Mouse (Mus musculus) embryonic facial prominence, embryonic 11.5 days (tissue): ENCODE measurements at regions not wholly inside any gene's neighbourhood (a gene's known extent, or its start where the extent isn't known, plus 50 kb on each side); places are given as distances from the start of the nearest gene placed in this dataset.
A peak's percentile ranks its signal among the peaks of the same experiment; 100 is the strongest.

Experiments used
- ATAC-seq: fragments of 200-750 bp; cut with Nextera tagmentation; replicated peaks from 2 replicates; pipeline ENCODE4 v1.8.0; 2017; ENCODE audit warnings: low read depth; ENCODE audit not compliant: insufficient number of reproducible peaks, low FRiP score, low TSS enrichment
- DNase-seq: peaks from one replicate; pipeline ENCODE4 v3.0.0-alpha.2; 2015; ENCODE audit warnings: low spot score
- H3K27ac ChIP-seq: fragments of 300-500 bp; sonication (generic); replicated peaks from 2 replicates; pipeline ENCODE4 v1.5.1; 2014; ENCODE audit warnings: mild to moderate bottlenecking, low read depth, low read length, control low read depth
- H3K27me3 ChIP-seq: fragments of 300-500 bp; sonication (generic); 2 replicates; pipeline ENCODE4 v1.6.1; 2014; ENCODE audit warnings: mild to moderate bottlenecking, low read length, moderate library complexity, mixed read lengths; ENCODE audit not compliant: control insufficient read depth, insufficient read depth
- H3K36me3 ChIP-seq: fragments of 300-500 bp; sonication (generic); replicated peaks from 2 replicates; pipeline ENCODE4 v1.6.1; 2014; ENCODE audit warnings: low read depth, mild to moderate bottlenecking, low read length, moderate library complexity, mixed read lengths; ENCODE audit not compliant: control insufficient read depth, insufficient read depth
- H3K4me1 ChIP-seq: fragments of 300-500 bp; sonication (generic); 2 replicates; pipeline ENCODE4 v1.6.1; 2014; ENCODE audit warnings: low read length, mixed read lengths; ENCODE audit not compliant: control insufficient read depth, insufficient read depth
- H3K4me2 ChIP-seq: fragments of 300-500 bp; sonication (generic); 2 replicates; pipeline ENCODE4 v1.6.1; 2014; ENCODE audit warnings: low read depth, mild to moderate bottlenecking, control low read depth, low read length, moderate library complexity
- H3K4me3 ChIP-seq: fragments of 300-500 bp; sonication (generic); 2 replicates; pipeline ENCODE4 v1.5.1; 2014; ENCODE audit warnings: low read depth, low read length, control low read depth
- H3K9ac ChIP-seq: fragments of 300-500 bp; sonication (generic); replicated peaks from 2 replicates; pipeline ENCODE4 v1.6.1; 2014; ENCODE audit warnings: mild to moderate bottlenecking, control low read depth, low read length
- H3K9me3 ChIP-seq: fragments of 300-500 bp; sonication (generic); replicated peaks from 2 replicates; pipeline ENCODE4 v1.6.1; 2016; ENCODE audit warnings: mild to moderate bottlenecking, low read length, inconsistent platforms, mixed read lengths; ENCODE audit not compliant: control insufficient read depth
- WGBS: fragments of 180-500 bp; shearing (Covaris S2); extraction: QIAGEN DNeasy Blood & Tissue Kit; methylation state at CpG from one replicate; pipeline ENCODE4 v1.1.7; 2014; 5-methylcytosine and 5-hydroxymethylcytosine counted together

GRCm38 (mm10) chr8:41588157-41588556 lies 171.3 kb upstream of the Frg1 start:
- H3K27ac ChIP-seq = no peak overlapping the region
- no peaks in the 10 kb centered on the region for H3K27me3 ChIP-seq
- H3K4me2 ChIP-seq = no peak overlapping the region
- no peak overlapping the region for H3K9ac ChIP-seq
- no peaks in the 10 kb centered on the region for H3K36me3 ChIP-seq
- 35% methylated on average over 2 of the region's 2 CpGs for WGBS
- H3K9me3 ChIP-seq = no peaks in the 10 kb centered on the region
- ATAC-seq (no peak), DNase-seq (no peak)
- H3K4me3 ChIP-seq = no peak overlapping the region
- no peaks in the 10 kb centered on the region for H3K4me1 ChIP-seq

DNA sequence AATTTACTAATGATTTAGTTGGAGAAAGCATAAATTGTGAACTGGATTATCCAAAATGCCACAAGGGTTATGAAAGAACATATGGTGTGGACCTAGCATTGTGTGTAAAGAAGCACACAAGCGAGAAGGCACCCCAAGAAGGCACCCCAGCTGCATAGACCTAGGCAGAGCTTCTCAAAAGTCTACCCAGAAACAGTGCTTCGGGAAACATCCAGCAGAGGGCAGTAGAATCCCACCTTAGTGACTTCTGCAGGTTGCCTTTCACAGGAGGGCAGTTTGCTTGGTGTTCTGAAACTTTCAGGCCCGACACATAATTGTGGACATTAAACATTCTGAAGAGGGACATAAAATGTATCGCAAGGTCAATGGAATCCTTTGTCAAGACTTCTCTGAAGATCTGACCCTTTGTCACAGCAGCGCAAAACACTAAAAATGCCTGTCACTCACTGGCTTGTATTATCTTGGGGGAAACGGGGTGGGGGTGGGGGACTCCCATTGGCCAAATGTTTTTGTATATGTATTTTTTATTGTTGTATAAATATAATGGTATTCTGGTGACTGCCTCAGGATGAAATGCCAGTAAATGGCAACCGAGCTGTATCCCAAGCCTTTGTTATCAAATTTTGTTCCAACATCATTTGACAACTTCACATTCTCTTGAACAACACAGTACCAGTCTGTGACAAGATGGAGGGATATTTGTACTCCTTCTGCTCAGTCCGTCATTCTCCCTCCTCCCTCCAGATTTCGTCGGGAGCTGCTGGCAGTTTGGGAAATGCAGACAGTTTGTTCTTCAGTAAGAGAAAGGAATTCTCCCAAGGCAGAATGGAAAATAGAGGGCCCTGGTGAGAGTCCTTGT lies 156.4 kb upstream of the Frg1 start:
- Histone ChIP-seq H3K9me3 (no peaks in the 10 kb centered on the region), H3K4me3 (no peak overlapping the region), H3K27me3 (no peaks in the 10 kb centered on the region), H3K27ac (no peak overlapping the region), H3K4me2 (no peak overlapping the region), H3K9ac (no peak overlapping the region), H3K4me1 (no peaks in the 10 kb centered on the region), H3K36me3 (no peaks in the 10 kb centered on the region)
- peak; percentile 91 for DNase-seq
- peak; percentile 56 for ATAC-seq
- 32% methylated on average over 10 of the region's 10 CpGs for WGBS

DNA sequence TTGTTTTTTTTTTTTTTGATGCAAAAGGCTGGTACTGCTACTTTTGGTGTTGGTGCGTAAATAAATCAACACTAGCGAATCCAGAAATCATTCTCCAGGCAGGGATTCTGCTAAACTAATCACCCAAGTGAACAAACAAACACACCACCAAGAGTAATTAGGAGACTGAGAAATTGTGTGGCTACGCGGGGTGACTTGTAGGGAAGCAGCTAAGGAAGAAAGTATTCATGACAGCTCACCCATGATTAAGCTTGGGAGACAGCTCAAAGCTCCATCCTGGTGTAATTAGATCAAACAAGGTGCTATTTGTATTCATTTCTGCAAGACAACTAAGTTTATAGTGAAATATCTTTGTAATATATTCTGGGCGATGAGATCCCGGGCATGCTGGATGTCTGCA lies 153.7 kb upstream of the Frg1 start:
- no peaks in the 10 kb centered on the region for H3K36me3 ChIP-seq
- DNase-seq = no peak
- no peaks in the 10 kb centered on the region for H3K9me3 ChIP-seq
- no peak overlapping the region for H3K4me3 ChIP-seq
- H3K27me3 ChIP-seq = no peaks in the 10 kb centered on the region
- no peak overlapping the region for H3K4me2 ChIP-seq
- H3K27ac ChIP-seq = no peak overlapping the region
- ATAC-seq = no peak
- H3K4me1 ChIP-seq = no peaks in the 10 kb centered on the region
- 85% methylated on average over 6 of the region's 6 CpGs for WGBS
- no peak overlapping the region for H3K9ac ChIP-seq

GRCm38 (mm10) chr8:41561995-41562394 lies 145.1 kb upstream of the Frg1 start:
- no peak overlapping the region for H3K27ac ChIP-seq
- WGBS = 81% methylated on average over 14 of the region's 14 CpGs
- DNase-seq = no peak
- no peaks in the 10 kb centered on the region for H3K9me3 ChIP-seq
- no peak for ATAC-seq
- no peaks in the 10 kb centered on the region for H3K4me1 ChIP-seq
- no peak overlapping the region for H3K4me2 ChIP-seq
- H3K9ac ChIP-seq = no peak overlapping the region
- H3K27me3 ChIP-seq = no peaks in the 10 kb centered on the region
- H3K4me3 ChIP-seq = no peak overlapping the region
- H3K36me3 ChIP-seq = no peaks in the 10 kb centered on the region

- ATAC-seq = no peak
- H3K9ac ChIP-seq = no peak overlapping the region
- WGBS = 79% methylated on average over 3 of the region's 3 CpGs
- H3K27me3 ChIP-seq = no peaks in the 10 kb centered on the region
- no peaks in the 10 kb centered on the region for H3K36me3 ChIP-seq
- no peak overlapping the region for H3K4me3 ChIP-seq
- no peak overlapping the region for H3K27ac ChIP-seq
- no peak for DNase-seq
- H3K4me2 ChIP-seq = no peak overlapping the region
- no peaks in the 10 kb centered on the region for H3K9me3 ChIP-seq
- no peaks in the 10 kb centered on the region for H3K4me1 ChIP-seq
Observed at GRCm38 (mm10) chr8:41556819-41557218, 139.9 kb upstream of the Frg1 start.

- WGBS = 54% methylated on average over 8 of the region's 8 CpGs
- Histone ChIP-seq H3K27me3 (no peaks in the 10 kb centered on the region), H3K36me3 (no peaks in the 10 kb centered on the region), H3K27ac (no peak overlapping the region), H3K4me2 (no peak overlapping the region), H3K9me3 (no peaks in the 10 kb centered on the region), H3K9ac (no peak overlapping the region), H3K4me1 (no peaks in the 10 kb centered on the region; the same call in 1 of the 2 replicates), H3K4me3 (no peak overlapping the region)
- DNase-seq = no peak
- ATAC-seq = 0 out of 2 replicates have a peak, but pooled peaks have one; percentile 18
Observed at GRCm38 (mm10) chr8:41552747-41553534, 136.1 kb upstream of the Frg1 start.

DNA sequence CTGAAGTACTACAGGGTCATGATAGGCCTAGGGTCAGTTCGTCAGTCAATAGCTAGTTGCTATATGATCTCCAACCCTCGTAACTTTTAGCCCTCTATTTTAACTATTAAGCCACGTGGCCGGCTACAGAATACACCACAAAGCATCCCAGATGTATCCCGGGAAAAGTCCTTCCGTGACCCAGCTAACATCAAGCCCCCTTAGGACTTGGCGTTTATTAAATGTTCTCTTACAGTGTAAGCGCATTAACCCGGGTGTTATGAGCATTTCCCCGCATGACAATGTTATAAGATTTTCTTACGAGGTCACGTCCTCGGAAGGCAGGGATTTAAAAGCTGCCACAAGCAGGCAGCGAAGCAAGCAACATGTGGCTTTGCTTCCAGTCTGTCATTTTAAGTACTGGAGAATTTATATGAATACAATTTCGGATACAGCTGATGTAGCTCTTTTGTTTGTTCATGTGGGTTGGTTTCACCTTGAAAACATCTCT lies 135.1 kb upstream of the Frg1 start:
- DNase-seq (peak; percentile 54), ATAC-seq (no peak)
- Histone ChIP-seq H3K9me3 (no peaks in the 10 kb centered on the region), H3K4me2 (no peak overlapping the region), H3K4me3 (no peak overlapping the region), H3K9ac (no peak overlapping the region), H3K27ac (no peak overlapping the region), H3K36me3 (no peaks in the 10 kb centered on the region), H3K27me3 (no peaks in the 10 kb centered on the region), H3K4me1 (no peaks in the 10 kb centered on the region; the same call in 1 of the 2 replicates)
- 44% methylated on average over 15 of the region's 15 CpGs for WGBS

- no peaks in the 10 kb centered on the region for H3K9me3 ChIP-seq
- 58% methylated on average over 2 of the region's 2 CpGs for WGBS
Observed at GRCm38 (mm10) chr8:41550095-41550420, 133.2 kb upstream of the Frg1 start.

More at GRCm38 (mm10) chr8:41550095-41550420, 133.2 kb upstream of the Frg1 start:
- ATAC-seq (no peak), DNase-seq (peak; percentile 21)
- Histone ChIP-seq H3K27ac (no peak overlapping the region), H3K27me3 (no peaks in the 10 kb centered on the region), H3K9ac (no peak overlapping the region), H3K4me3 (no peak overlapping the region), H3K4me1 (no peaks in the 10 kb centered on the region; the same call in 1 of the 2 replicates), H3K36me3 (no peaks in the 10 kb centered on the region), H3K4me2 (no peak overlapping the region)
